Mouse (Mus musculus) layer of hippocampus, adult 2 months (tissue): ENCODE data around the gene Ppargc1a. TPM values are rescaled to one million over a fixed set of nuclear protein-coding genes. Genes with fewer than 3 reads are reported as not detected.
A peak's percentile ranks its signal among the peaks of the same experiment; 100 is the strongest.

Experiments used
- DNase-seq, 2 experiments: peaks; one replicate each; pipeline ENCODE4 v3.0.0; 2022; ENCODE audit warnings: low spot score in 2 of 2
- H3K27ac ChIP-seq: fragments of 200-600 bp; 2 replicates; pipeline ENCODE4 v1.8.1; 2022
- H3K4me3 ChIP-seq: fragments of 200-600 bp; 2 replicates; pipeline ENCODE4 v1.8.1; 2022; ENCODE audit warnings: mild to moderate bottlenecking
- CTCF ChIP-seq: fragments of 200-600 bp; conservative IDR thresholded peaks from 2 replicates; pipeline ENCODE4 v1.8.1; 2022; ENCODE audit warnings: antibody characterized with exemption, mild to moderate bottlenecking, moderate library complexity
- total RNA-seq, 2 experiments: library from RNA; stranded (reverse); gene quantifications; 2 replicates each; pipeline ENCODE4 v1.2.3; 2021

The Ppargc1a gene
- total RNA-seq, 2 experiments from 2014 or later: 40.9 to 41.8 TPM

- TF ChIP-seq CTCF: no peak
- DNase-seq: no peak
- H3K27ac ChIP-seq: no peak overlapping the region
- H3K4me3 ChIP-seq: no peak overlapping the region
These were observed 15.1 kb upstream of the Ppargc1a start for GRCm38 (mm10) chr5:51582618-51583017.

GRCm38 (mm10) chr5:51577594-51577993 is 10.1 kb upstream of the Ppargc1a start:
- TF ChIP-seq CTCF: no peak
- Histone ChIP-seq H3K4me3 (no peak overlapping the region), H3K27ac (no peak overlapping the region)
- DNase-seq: no peak

GRCm38 (mm10) chr5:51573770-51574169 is 6.2 kb upstream of the Ppargc1a start:
- Histone ChIP-seq H3K4me3 (no peak overlapping the region), H3K27ac (no peak overlapping the region)
- no peak for DNase-seq
- no peak for TF ChIP-seq CTCF

- DNase-seq: peak in 1 of 2 experiments; percentile 32
- no peak for TF ChIP-seq CTCF
- H3K4me3 ChIP-seq: no peak overlapping the region; the same call in 1 of the 2 replicates
- H3K27ac ChIP-seq: peak overlapping the region; percentile 77
These were observed 718 bp upstream of the Ppargc1a start for GRCm38 (mm10) chr5:51568198-51568690.

DNA sequence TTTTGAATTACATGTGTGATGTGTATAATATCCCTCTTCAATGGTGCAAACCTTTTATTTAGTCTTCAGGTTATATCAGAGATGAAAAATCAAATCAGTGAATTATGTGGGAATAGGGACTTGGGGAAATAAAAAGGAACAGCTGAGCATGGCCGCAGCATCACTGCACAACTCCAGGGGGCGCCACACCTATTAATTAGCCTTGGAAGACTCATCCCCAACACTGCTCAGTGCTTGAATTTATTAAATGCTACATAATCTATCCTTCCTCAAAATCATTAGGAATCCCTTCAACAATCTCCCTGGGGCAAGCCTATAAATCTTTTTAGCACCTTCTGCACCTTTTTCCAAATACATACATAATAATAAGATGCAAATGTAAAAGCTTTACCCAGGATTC is 1.9 kb downstream of the Ppargc1a start:
- DNase-seq: no peak
- Histone ChIP-seq H3K27ac (no peak overlapping the region), H3K4me3 (no peak overlapping the region)
- TF ChIP-seq CTCF: peak; percentile 66

GRCm38 (mm10) chr5:51565038-51565437 is 2.5 kb downstream of the Ppargc1a start:
- TF ChIP-seq CTCF: no peak
- Histone ChIP-seq H3K27ac (no peak overlapping the region), H3K4me3 (no peak overlapping the region)
- no peak for DNase-seq

- no peak for TF ChIP-seq CTCF
- no peak for DNase-seq
These were observed 4.0 kb downstream of the Ppargc1a start for GRCm38 (mm10) chr5:51563574-51563973.

GRCm38 (mm10) chr5:51557607-51558278 is 9.8 kb downstream of the Ppargc1a start:
- no peak for DNase-seq
- Histone ChIP-seq H3K27ac (no peak overlapping the region), H3K4me3 (no peak overlapping the region)
- TF ChIP-seq CTCF: no peak

More at GRCm38 (mm10) chr5:51563574-51563973, 4.0 kb downstream of the Ppargc1a start:
- Histone ChIP-seq H3K27ac (no peak overlapping the region), H3K4me3 (no peak overlapping the region)

- no peak for TF ChIP-seq CTCF
- Histone ChIP-seq H3K4me3 (peak overlapping the region; percentile 72), H3K27ac (peak overlapping the region; percentile 80)
- DNase-seq: peak; percentile 28 to 32
These were observed 13.9 kb downstream of the Ppargc1a start for GRCm38 (mm10) chr5:51553671-51554070.

GRCm38 (mm10) chr5:51553251-51553650 is 14.3 kb downstream of the Ppargc1a start:
- no peak for DNase-seq
- Histone ChIP-seq H3K4me3 (peak overlapping the region; percentile 72), H3K27ac (peak overlapping the region; percentile 80)
- TF ChIP-seq CTCF: no peak

- peak; percentile 23 to 35 for DNase-seq
- TF ChIP-seq CTCF: no peak
- H3K4me3 ChIP-seq: peak overlapping the region; percentile 72
- H3K27ac ChIP-seq: peak overlapping the region; percentile 80
These were observed 14.9 kb downstream of the Ppargc1a start for GRCm38 (mm10) chr5:51552483-51553091.

- Histone ChIP-seq H3K27ac (peak overlapping the region; percentile 80), H3K4me3 (peak overlapping the region; percentile 72)
- no peak for DNase-seq
- no peak for TF ChIP-seq CTCF
These were observed 15.6 kb downstream of the Ppargc1a start for GRCm38 (mm10) chr5:51551852-51552482.

GRCm38 (mm10) chr5:51547442-51548035 is 20.0 kb downstream of the Ppargc1a start:
- H3K4me3 ChIP-seq: no peak overlapping the region
- no peak for DNase-seq
- peak; percentile 52 for TF ChIP-seq CTCF

More at GRCm38 (mm10) chr5:51547442-51548035, 20.0 kb downstream of the Ppargc1a start:
- no peak overlapping the region for H3K27ac ChIP-seq
